In genomic region chr2:75768559-75769304, GRCm38 (mm10) we compare ENCODE assay signal across 11 mouse cellular contexts.
DNase-seq lines count a peak whose midpoint lies in the region; ATAC-seq and TF ChIP-seq lines count a peak whose summit lies in the region.
"Had no signal": no experiment of that assay in that cellular context is flagged by ENCODE, and none has a peak within 500 bp of the region (broad histone marks: within the 10 kb centered on the region; RNA-seq: fewer than 3 reads in every experiment).

No protein-coding gene starts in this region.

- H3K4me2 ChIP-seq in heart, embryonic 12.5 days: no peak overlapping the region
- no peak overlapping the region for H3K4me2 ChIP-seq in midbrain, embryonic 15.5 days
- H3K4me2 ChIP-seq in intestine, postnatal 0 days (replicated peaks; ENCODE audit: low read depth): 0 out of 2 replicates have a peak overlapping the region, but pooled peaks have one; percentile 6

- no peaks in the 10 kb centered on the region for H3K36me3 ChIP-seq in heart, embryonic 12.5 days
- no peaks in the 10 kb centered on the region for H3K36me3 ChIP-seq in midbrain, embryonic 10.5 days
- no peaks in the 10 kb centered on the region for H3K36me3 ChIP-seq in midbrain, embryonic 15.5 days (replicated peaks)
- no peaks in the 10 kb centered on the region for H3K36me3 ChIP-seq in intestine, postnatal 0 days (ENCODE audit: control insufficient read depth, insufficient read depth)

- 0 out of 2 replicates have a peak overlapping the region, but pooled peaks have one; percentile 19 for H3K27ac ChIP-seq in heart, embryonic 12.5 days (ENCODE audit: poor library complexity, severe bottlenecking)
- H3K27ac ChIP-seq in midbrain, embryonic 10.5 days (replicated peaks): peak overlapping the region; percentile 61; the same call in 1 of the 2 replicates
- no peak overlapping the region for H3K27ac ChIP-seq in midbrain, embryonic 15.5 days
- peak overlapping the region; percentile 42 for H3K27ac ChIP-seq in intestine, postnatal 0 days (ENCODE audit: low read depth, low read length)

- DNase-seq in heart, postnatal 14 days: no peak
- no peak for DNase-seq in midbrain, embryonic 10.5 days (ENCODE audit: low spot score)
- DNase-seq in left cerebral cortex, postnatal 14 days (ENCODE audit: low spot score in 2 of 2): no peak
- DNase-seq in adrenal gland, adult 8-10 months: no peak
- DNase-seq: heart, postnatal 10 days had no signal

- H3K4me1 ChIP-seq in heart, embryonic 12.5 days (replicated peaks): peaks cover 27% of the 10 kb centered on the region
- H3K4me1 ChIP-seq in midbrain, embryonic 10.5 days: peaks cover 23% of the 10 kb centered on the region
- no peaks in the 10 kb centered on the region for H3K4me1 ChIP-seq in midbrain, embryonic 15.5 days
- peaks cover 5% of the 10 kb centered on the region; the same call in 1 of the 2 replicates for H3K4me1 ChIP-seq in intestine, postnatal 0 days (replicated peaks; ENCODE audit: control insufficient read depth, insufficient read depth, low read length)

- WGBS in heart, embryonic 12.5 days: 80% methylated on average over 5 of the region's 5 CpGs
- WGBS in midbrain, embryonic 10.5 days: 84% methylated on average over 5 of the region's 5 CpGs
- WGBS in midbrain, embryonic 15.5 days: 68% methylated on average over 5 of the region's 5 CpGs
- WGBS in intestine, postnatal 0 days: 43% methylated on average over 5 of the region's 5 CpGs

- no peak overlapping the region for H3K9ac ChIP-seq in heart, embryonic 12.5 days
- no peak overlapping the region for H3K9ac ChIP-seq in midbrain, embryonic 15.5 days
- H3K9ac ChIP-seq in intestine, postnatal 0 days (ENCODE audit: low read depth, low read length): no peak overlapping the region

- H3K27me3 ChIP-seq in heart, embryonic 12.5 days (replicated peaks): no peaks in the 10 kb centered on the region
- no peaks in the 10 kb centered on the region for H3K27me3 ChIP-seq in midbrain, embryonic 10.5 days (ENCODE audit: low read depth, poor library complexity, severe bottlenecking)
- H3K27me3 ChIP-seq in midbrain, embryonic 15.5 days (replicated peaks): no peaks in the 10 kb centered on the region
- H3K27me3 ChIP-seq in intestine, postnatal 0 days (replicated peaks; ENCODE audit: control insufficient read depth, insufficient read depth, low read length): no peaks in the 10 kb centered on the region

- ATAC-seq in heart, embryonic 12.5 days (ENCODE audit: insufficient number of reproducible peaks, low FRiP score): no peak
- no peak for ATAC-seq in midbrain, embryonic 15.5 days (replicated peaks)
- no peak for ATAC-seq in intestine, postnatal 0 days
- ATAC-seq in CD4-positive, CD25-positive, alpha-beta regulatory T cell, adult 4 months: no peak
- ATAC-seq: activated CD4-positive, CD25-positive, alpha-beta regulatory T cell, adult 4 months; midbrain, embryonic 16.5 days had no signal

- TF ChIP-seq CTCF in intestine, postnatal 0 days (IDR thresholded peaks at IDR 0.05; ENCODE audit: low read depth): no peak

- H3K9me3 ChIP-seq in heart, embryonic 12.5 days (replicated peaks): no peaks in the 10 kb centered on the region
- H3K9me3 ChIP-seq in midbrain, embryonic 10.5 days (replicated peaks): no peaks in the 10 kb centered on the region
- no peaks in the 10 kb centered on the region for H3K9me3 ChIP-seq in midbrain, embryonic 15.5 days
- no peaks in the 10 kb centered on the region for H3K9me3 ChIP-seq in intestine, postnatal 0 days (ENCODE audit: control insufficient read depth)

- intact Hi-C loops in heart, postnatal 14 days (cut with DNase I): no loop called here
- intact Hi-C loops in left cerebral cortex, postnatal 14 days (cut with DNase I): no loop called here

- no peak overlapping the region for H3K4me3 ChIP-seq in heart, embryonic 12.5 days
- no peak overlapping the region for H3K4me3 ChIP-seq in midbrain, embryonic 10.5 days
- H3K4me3 ChIP-seq in midbrain, embryonic 15.5 days: no peak overlapping the region
- no peak overlapping the region for H3K4me3 ChIP-seq in intestine, postnatal 0 days (ENCODE audit: low read depth, low read length)
